Mouse (Mus musculus) frontal cortex, postnatal 10 days (tissue): Measurements from ENCODE around the gene Agrp.

Experiments
- DNase-seq, 2 experiments: peaks; one replicate each; pipeline ENCODE4 v3.0.0; 2022; ENCODE audit warnings: low spot score in 2 of 2, mixed read lengths in 1 of 2

The Agrp gene

GRCm38 (mm10) chr8:105518436-105519313 is 118.5 kb downstream of the Agrp start, which contains the start of gene Hsd11b2:
Gene Hsd11b2, plus strand, starts transcription at chr8:105518755.
- DNase-seq, result peak in 1 of 2 experiments; percentile 43

DNA sequence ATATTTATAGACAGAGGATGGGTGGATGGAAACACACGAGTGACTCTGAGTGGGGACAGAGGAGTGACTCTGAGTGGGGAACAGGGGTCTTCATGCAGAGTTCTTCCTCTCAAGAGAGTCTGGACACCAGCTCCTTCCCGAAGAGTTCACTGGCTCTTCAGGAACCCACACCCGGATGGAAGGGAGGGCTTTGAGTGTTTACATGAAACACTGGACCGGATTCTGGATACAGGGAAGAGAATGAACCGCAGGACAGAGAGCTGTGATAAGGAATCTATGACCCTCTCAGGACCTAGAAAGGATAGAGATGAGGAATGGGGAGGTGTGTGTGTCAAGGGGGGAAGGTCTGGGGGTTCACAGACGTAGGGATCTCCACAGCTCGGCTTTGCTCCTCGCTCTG is 119.8 kb downstream of the Agrp start:
- DNase-seq, result no peak
